Mouse (Mus musculus): Measurements from ENCODE around the gene Akap6. TPM values are rescaled to one million over a fixed set of nuclear protein-coding genes. Genes with fewer than 3 reads are reported as not detected.

Akap6 gene
- total RNA-seq, 1 experiment, result 0.09 TPM

GRCm38 (mm10) chr12:52799717-52800116, 100.5 kb downstream of the Akap6 start:
- Histone ChIP-seq H3K4me1 (ENCODE audit: control insufficient read depth in 2 of 2, insufficient read depth in 2 of 2, low read length in 2 of 2, poor library complexity in 1 of 2) (no peaks in the 10 kb centered on the region), H3K27ac (ENCODE audit: insufficient read depth, low read depth, low read length, poor library complexity, severe bottlenecking) (no peak overlapping the region), H3K9me3 (ENCODE audit: control insufficient read depth, insufficient read depth, low read depth, low read length) (no peaks in the 10 kb centered on the region), H3K9ac (ENCODE audit: insufficient read depth, low read depth, low read length, poor library complexity, severe bottlenecking) (no peak overlapping the region), H3K36me3 (ENCODE audit: control insufficient read depth, insufficient read depth, low read length, poor library complexity, severe bottlenecking) (no peaks in the 10 kb centered on the region), H3K4me3 (ENCODE audit: insufficient read depth in 1 of 2, low read depth in 1 of 2, low read length in 2 of 2, poor library complexity in 1 of 2, severe bottlenecking in 1 of 2) (no peak overlapping the region)
- DNase-seq (ENCODE audit: low read depth, low spot score), result no peak
- TF ChIP-seq ZC3H11A (IDR thresholded peaks at IDR 0.05; ENCODE audit: borderline replicate concordance, low read depth, low read length), result no peak
- no peak for TF ChIP-seq CHD2 (IDR thresholded peaks at IDR 0.05; ENCODE audit: low read depth, low read length)
- no peak for TF ChIP-seq MAFK (IDR thresholded peaks at IDR 0.05; ENCODE audit: insufficient read depth, low read depth, low read length)
- no peak for TF ChIP-seq ZNF384 (IDR thresholded peaks at IDR 0.05; ENCODE audit: low read depth, low read length)
- TF ChIP-seq HCFC1 (IDR thresholded peaks at IDR 0.05; ENCODE audit: borderline replicate concordance, insufficient read depth, low read length), result no peak
- in situ Hi-C loops (cut with MboI; ENCODE audit: low sequenced_read_pairs in 2 of 2, unreplicated experiment in 2 of 2), result no loop called here

- Histone ChIP-seq H3K4me1 (ENCODE audit: control insufficient read depth in 2 of 2, insufficient read depth in 2 of 2, low read length in 2 of 2, poor library complexity in 1 of 2) (no peaks in the 10 kb centered on the region), H3K36me3 (ENCODE audit: control insufficient read depth, insufficient read depth, low read length, poor library complexity, severe bottlenecking) (no peaks in the 10 kb centered on the region), H3K9ac (ENCODE audit: insufficient read depth, low read depth, low read length, poor library complexity, severe bottlenecking) (no peak overlapping the region), H3K27ac (ENCODE audit: insufficient read depth, low read depth, low read length, poor library complexity, severe bottlenecking) (no peak overlapping the region), H3K9me3 (ENCODE audit: control insufficient read depth, insufficient read depth, low read depth, low read length) (no peaks in the 10 kb centered on the region), H3K4me3 (ENCODE audit: insufficient read depth in 1 of 2, low read depth in 1 of 2, low read length in 2 of 2, poor library complexity in 1 of 2, severe bottlenecking in 1 of 2) (no peak overlapping the region)
- DNase-seq (ENCODE audit: low read depth, low spot score), result no peak
- in situ Hi-C loops (cut with MboI; ENCODE audit: low sequenced_read_pairs in 2 of 2, unreplicated experiment in 2 of 2), result no loop called here
- TF ChIP-seq HCFC1 (IDR thresholded peaks at IDR 0.05; ENCODE audit: borderline replicate concordance, insufficient read depth, low read length) (no peak), ZNF384 (IDR thresholded peaks at IDR 0.05; ENCODE audit: low read depth, low read length) (no peak)
Measured at GRCm38 (mm10) chr12:52806273-52806672, 107.1 kb downstream of the Akap6 start.

DNA sequence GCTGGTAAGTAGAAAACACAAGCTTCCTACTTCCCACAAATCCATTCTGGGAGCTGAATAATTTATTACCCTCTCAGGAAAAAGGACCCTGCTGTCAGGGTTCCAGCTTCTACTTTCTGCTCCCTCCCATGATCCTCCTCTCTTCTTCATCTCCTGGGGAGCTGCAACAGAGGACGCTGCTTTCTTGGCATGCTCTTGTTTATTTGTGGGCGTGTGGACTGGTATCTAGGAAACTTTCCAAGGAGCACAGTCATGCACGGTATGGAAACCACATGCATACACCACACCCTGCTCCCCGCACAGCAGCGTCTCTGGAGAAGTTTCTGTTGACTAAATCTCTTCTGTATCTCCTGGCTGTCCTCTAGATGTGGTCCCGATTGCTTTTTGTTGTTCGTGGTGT, 119.4 kb downstream of the Akap6 start:
- in situ Hi-C loops (cut with MboI; ENCODE audit: low sequenced_read_pairs in 2 of 2, unreplicated experiment in 2 of 2), result no loop called here
- DNase-seq (ENCODE audit: low read depth, low spot score), result no peak
- Histone ChIP-seq H3K4me3 (ENCODE audit: insufficient read depth in 1 of 2, low read depth in 1 of 2, low read length in 2 of 2, poor library complexity in 1 of 2, severe bottlenecking in 1 of 2) (no peak overlapping the region), H3K4me1 (ENCODE audit: control insufficient read depth in 2 of 2, insufficient read depth in 2 of 2, low read length in 2 of 2, poor library complexity in 1 of 2) (no peaks in the 10 kb centered on the region), H3K9ac (ENCODE audit: insufficient read depth, low read depth, low read length, poor library complexity, severe bottlenecking) (no peak overlapping the region), H3K27ac (ENCODE audit: insufficient read depth, low read depth, low read length, poor library complexity, severe bottlenecking) (no peak overlapping the region), H3K36me3 (ENCODE audit: control insufficient read depth, insufficient read depth, low read length, poor library complexity, severe bottlenecking) (no peaks in the 10 kb centered on the region), H3K9me3 (ENCODE audit: control insufficient read depth, insufficient read depth, low read depth, low read length) (no peaks in the 10 kb centered on the region)
- TF ChIP-seq MAFK (IDR thresholded peaks at IDR 0.05; ENCODE audit: insufficient read depth, low read depth, low read length), result no peak
- no peak for TF ChIP-seq HCFC1 (IDR thresholded peaks at IDR 0.05; ENCODE audit: borderline replicate concordance, insufficient read depth, low read length)
- TF ChIP-seq ZNF384 (IDR thresholded peaks at IDR 0.05; ENCODE audit: low read depth, low read length), result no peak
- no peak for TF ChIP-seq ZC3H11A (IDR thresholded peaks at IDR 0.05; ENCODE audit: borderline replicate concordance, low read depth, low read length)
- TF ChIP-seq CHD2 (IDR thresholded peaks at IDR 0.05; ENCODE audit: low read depth, low read length), result no peak

- in situ Hi-C loops (cut with MboI; ENCODE audit: low sequenced_read_pairs in 2 of 2, unreplicated experiment in 2 of 2), result no loop called here
- no peak overlapping the region for H3K4me3 ChIP-seq (ENCODE audit: insufficient read depth in 1 of 2, low read depth in 1 of 2, low read length in 2 of 2, poor library complexity in 1 of 2, severe bottlenecking in 1 of 2)
- no peaks in the 10 kb centered on the region for H3K36me3 ChIP-seq (ENCODE audit: control insufficient read depth, insufficient read depth, low read length, poor library complexity, severe bottlenecking)
- no peaks in the 10 kb centered on the region for H3K4me1 ChIP-seq (ENCODE audit: control insufficient read depth in 2 of 2, insufficient read depth in 2 of 2, low read length in 2 of 2, poor library complexity in 1 of 2)
- H3K9me3 ChIP-seq (ENCODE audit: control insufficient read depth, insufficient read depth, low read depth, low read length), result no peaks in the 10 kb centered on the region
- TF ChIP-seq ZC3H11A (IDR thresholded peaks at IDR 0.05; ENCODE audit: borderline replicate concordance, low read depth, low read length) (no peak), ZNF384 (IDR thresholded peaks at IDR 0.05; ENCODE audit: low read depth, low read length) (no peak), MAFK (IDR thresholded peaks at IDR 0.05; ENCODE audit: insufficient read depth, low read depth, low read length) (no peak), CHD2 (IDR thresholded peaks at IDR 0.05; ENCODE audit: low read depth, low read length) (no peak), HCFC1 (IDR thresholded peaks at IDR 0.05; ENCODE audit: borderline replicate concordance, insufficient read depth, low read length) (no peak)
- H3K9ac ChIP-seq (ENCODE audit: insufficient read depth, low read depth, low read length, poor library complexity, severe bottlenecking), result no peak overlapping the region
- no peak for DNase-seq (ENCODE audit: low read depth, low spot score)
- H3K27ac ChIP-seq (ENCODE audit: insufficient read depth, low read depth, low read length, poor library complexity, severe bottlenecking), result no peak overlapping the region
Measured at GRCm38 (mm10) chr12:52824774-52825173, 125.6 kb downstream of the Akap6 start.
